ENCODE assay signal across 8 mouse cellular contexts in genomic region chr1:62703158-62704116, GRCm38 (mm10). TPM values are rescaled to one million over a fixed set of nuclear protein-coding genes. Genes with fewer than 3 reads are reported as not detected.
DNase-seq lines count a peak whose midpoint lies in the region; ATAC-seq and TF ChIP-seq lines count a peak whose summit lies in the region.

TSS of gene Nrp2 (plus strand) at chr1:62703285.

- no peaks in the 10 kb centered on the region for H3K9me3 ChIP-seq in embryonic facial prominence, embryonic 13.5 days
- no peaks in the 10 kb centered on the region for H3K9me3 ChIP-seq in limb, embryonic 15.5 days
- H3K9me3 ChIP-seq in midbrain, embryonic 15.5 days: no peaks in the 10 kb centered on the region

- no peak for TF ChIP-seq CTCF in kidney, adult 2 months (conservative IDR thresholded peaks at IDR 0.05; ENCODE audit: insufficient read depth, insufficient read length, low read depth, low read length)

- H3K4me1 ChIP-seq in embryonic facial prominence, embryonic 13.5 days: peaks cover 46% of the 10 kb centered on the region
- H3K4me1 ChIP-seq in kidney, adult 2 months (ENCODE audit: control insufficient read depth, insufficient read depth, low read length): 0 out of 2 replicates have a peak, but pooled peaks cover 3% of the 10 kb centered on the region
- peaks cover 50% of the 10 kb centered on the region for H3K4me1 ChIP-seq in limb, embryonic 15.5 days
- H3K4me1 ChIP-seq in midbrain, embryonic 15.5 days: peaks cover 39% of the 10 kb centered on the region

- peak within 1 kb of the TSS; percentile 88 for H3K27ac ChIP-seq in embryonic facial prominence, embryonic 13.5 days
- peak within 1 kb of the TSS; percentile 77 for H3K27ac ChIP-seq in kidney, adult 2 months (ENCODE audit: insufficient read depth, low read depth, low read length)
- peak within 1 kb of the TSS; percentile 86 for H3K27ac ChIP-seq in limb, embryonic 15.5 days
- H3K27ac ChIP-seq in midbrain, embryonic 15.5 days: peak within 1 kb of the TSS; percentile 81

- peak; percentile 85 for DNase-seq in layer of hippocampus, adult 11-12 months (ENCODE audit: low spot score)
- DNase-seq in layer of hippocampus, adult 9-10 months (ENCODE audit: low spot score): no peak
- DNase-seq in heart, adult 8-10 months (ENCODE audit: low spot score): peak; percentile 89
- peak; percentile 92 for DNase-seq in kidney, adult 2 months
- DNase-seq in spleen, adult 18-20 months: peak; percentile 74

- peaks cover 27% of the 10 kb centered on the region for H3K27me3 ChIP-seq in embryonic facial prominence, embryonic 13.5 days
- H3K27me3 ChIP-seq in kidney, adult 2 months (replicated peaks; ENCODE audit: control insufficient read depth, insufficient read depth, low read length): no peaks in the 10 kb centered on the region; the same call in none of the 2 replicates
- peaks cover 29% of the 10 kb centered on the region for H3K27me3 ChIP-seq in limb, embryonic 15.5 days
- H3K27me3 ChIP-seq in midbrain, embryonic 15.5 days (replicated peaks): peaks cover 21% of the 10 kb centered on the region; the same call in 1 of the 2 replicates

- WGBS in embryonic facial prominence, embryonic 13.5 days: under 1% methylated on average over 53 of the region's 76 CpGs
- WGBS in kidney, adult 2 months: 2% methylated on average over 76 of the region's 76 CpGs
- WGBS in limb, embryonic 15.5 days: under 1% methylated on average over 71 of the region's 76 CpGs
- under 1% methylated on average over 76 of the region's 76 CpGs for WGBS in midbrain, embryonic 15.5 days

- peak within 1 kb of the TSS; percentile 74 for H3K4me3 ChIP-seq in embryonic facial prominence, embryonic 13.5 days
- H3K4me3 ChIP-seq in kidney, adult 2 months (ENCODE audit: insufficient read depth, low read depth, low read length): peak within 1 kb of the TSS; percentile 84
- H3K4me3 ChIP-seq in limb, embryonic 15.5 days: peak within 1 kb of the TSS; percentile 64
- peak within 1 kb of the TSS; percentile 81 for H3K4me3 ChIP-seq in midbrain, embryonic 15.5 days

- no peaks in the 10 kb centered on the region for H3K36me3 ChIP-seq in embryonic facial prominence, embryonic 13.5 days
- no peaks in the 10 kb centered on the region for H3K36me3 ChIP-seq in kidney, adult 2 months (ENCODE audit: control insufficient read depth, insufficient read depth, low read length)
- no peaks in the 10 kb centered on the region for H3K36me3 ChIP-seq in limb, embryonic 15.5 days
- H3K36me3 ChIP-seq in midbrain, embryonic 15.5 days (replicated peaks): no peaks in the 10 kb centered on the region

- peak; percentile 79 for ATAC-seq in embryonic facial prominence, embryonic 13.5 days (ENCODE audit: insufficient number of reproducible peaks, insufficient read depth, low FRiP score, low TSS enrichment, low read depth)
- ATAC-seq in limb, embryonic 15.5 days (ENCODE audit: insufficient number of reproducible peaks, low FRiP score, low TSS enrichment, low read depth): peak; percentile 80
- peak; percentile 87 for ATAC-seq in midbrain, embryonic 15.5 days (replicated peaks)

- H3K9ac ChIP-seq in embryonic facial prominence, embryonic 13.5 days: peak within 1 kb of the TSS; percentile 87
- H3K9ac ChIP-seq in limb, embryonic 15.5 days: peak within 1 kb of the TSS; percentile 69
- peak within 1 kb of the TSS; percentile 86 for H3K9ac ChIP-seq in midbrain, embryonic 15.5 days

- TF ChIP-seq POLR2A in kidney, adult 2 months (IDR thresholded peaks at IDR 0.05; ENCODE audit: low read depth, low read length): no peak

- H3K4me2 ChIP-seq in embryonic facial prominence, embryonic 13.5 days: peak within 1 kb of the TSS; percentile 92
- H3K4me2 ChIP-seq in limb, embryonic 15.5 days: peak within 1 kb of the TSS; percentile 97
- peak within 1 kb of the TSS; percentile 89 for H3K4me2 ChIP-seq in midbrain, embryonic 15.5 days

RNA-seq across cellular contexts. Expression of gene Nrp2, which starts in this region (rescaled TPM):
- polyA plus RNA-seq in embryonic facial prominence, embryonic 13.5 days (2015; fragmentation: Nextera tagmentation; extraction: Ambion mirVana): 48.3 and 51.3 TPM in 2 replicates
- total RNA-seq in heart, adult 8-10 months (2022): 10 to 100 TPM; 13.2 to 30.0 (median 26.7) TPM
- 16.2 and 17.1 TPM in 2 replicates for polyA plus RNA-seq in kidney, adult 2 months (2012; rRNA removed)
- 31.6 and 33.6 TPM in 2 replicates for polyA plus RNA-seq in limb, embryonic 15.5 days (2015; fragmentation: Nextera tagmentation; extraction: Ambion mirVana)
- polyA plus RNA-seq in midbrain, embryonic 15.5 days (2015; fragmentation: Nextera tagmentation; extraction: Ambion mirVana): 24.0 and 25.5 TPM in 2 replicates
